Comparison of ENCODE assay signal across 13 mouse cellular contexts in the genomic region with DNA sequence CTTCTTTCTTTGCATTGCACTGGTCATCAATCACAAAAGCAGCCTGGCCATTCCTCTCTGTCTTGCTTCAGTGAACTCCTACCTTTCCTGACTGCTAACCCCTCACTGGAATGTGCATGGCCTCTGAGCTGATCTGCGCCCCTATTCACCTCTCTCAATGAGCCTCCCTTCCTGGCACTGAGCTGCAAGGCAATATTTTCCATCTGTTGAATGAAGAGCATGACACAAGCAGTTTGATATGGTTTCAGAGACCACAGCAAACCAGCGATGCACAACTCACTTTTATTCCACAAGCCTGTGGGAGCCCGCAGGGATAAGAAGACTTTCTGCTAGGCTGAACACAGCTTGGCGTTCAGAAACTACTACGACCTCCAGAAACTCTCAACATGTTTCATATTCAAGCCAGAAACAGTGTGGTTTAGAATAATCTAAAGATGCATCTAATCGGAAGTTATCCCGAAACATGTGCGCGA.
DNase-seq lines count a peak whose midpoint lies in the region; ATAC-seq and TF ChIP-seq lines count a peak whose summit lies in the region.
"Had no signal": no experiment of that assay in that cellular context is flagged by ENCODE, and none has a peak within 500 bp of the region (broad histone marks: within the 10 kb centered on the region; RNA-seq: fewer than 3 reads in every experiment).

No protein-coding gene starts in this region.

- DNase-seq in gastrocnemius, adult 2 months, result no peak
- no peak for DNase-seq in gastrocnemius, postnatal 14 days
- peak; percentile 14 for DNase-seq in kidney, postnatal 10 days
- DNase-seq in kidney, postnatal 36 days, result no peak
- peak; percentile 33 for DNase-seq in embryo, embryonic 9.5 days (ENCODE audit: extremely low spot score)
- peak; percentile 20 for DNase-seq in limb, embryonic 14.5 days (ENCODE audit: low spot score)
- DNase-seq in thymus, postnatal 4 days, result no peak
- DNase-seq in adrenal gland, adult (ENCODE audit: inconsistent age in 2 of 2, low spot score in 1 of 2), result no peak

- H3K4me3 ChIP-seq in gastrocnemius, adult 2 months, result no peak overlapping the region
- no peak overlapping the region for H3K4me3 ChIP-seq in limb, embryonic 14.5 days (replicated peaks; ENCODE audit: low read length)
- H3K4me3 ChIP-seq: heart, embryonic 15.5 days; liver, embryonic 12.5 days; neural tube, embryonic 12.5 days had no signal

- H3K4me1 ChIP-seq in limb, embryonic 14.5 days (ENCODE audit: control insufficient read depth, insufficient read depth, low read length), result 0 out of 2 replicates have a peak, but pooled peaks cover 3% of the 10 kb centered on the region
- H3K4me1 ChIP-seq: heart, embryonic 15.5 days; liver, embryonic 12.5 days had no signal

- no peaks in the 10 kb centered on the region for H3K27me3 ChIP-seq in limb, embryonic 14.5 days (ENCODE audit: control insufficient read depth, insufficient read depth, low read length)
- H3K27me3 ChIP-seq: heart, embryonic 15.5 days; liver, embryonic 12.5 days; neural tube, embryonic 12.5 days had no signal

- 61% methylated on average over 9 of the region's 9 CpGs for WGBS in limb, embryonic 14.5 days

- no peak overlapping the region for H3K9ac ChIP-seq in limb, embryonic 14.5 days (ENCODE audit: low read depth, low read length, severe bottlenecking)
- H3K9ac ChIP-seq: heart, embryonic 15.5 days; liver, embryonic 12.5 days; neural tube, embryonic 12.5 days had no signal

- ATAC-seq in limb, embryonic 14.5 days (ENCODE audit: low FRiP score, low read depth), result no peak
- ATAC-seq: forebrain, embryonic 16.5 days; liver, embryonic 12.5 days had no signal

- H3K36me3 ChIP-seq in limb, embryonic 14.5 days (ENCODE audit: control insufficient read depth, insufficient read depth, low read length), result no peaks in the 10 kb centered on the region
- H3K36me3 ChIP-seq: heart, embryonic 15.5 days; liver, embryonic 12.5 days; neural tube, embryonic 12.5 days had no signal

- H3K9me3 ChIP-seq in limb, embryonic 14.5 days (ENCODE audit: control insufficient read depth, low read length), result no peaks in the 10 kb centered on the region
- H3K9me3 ChIP-seq: heart, embryonic 15.5 days; liver, embryonic 12.5 days; neural tube, embryonic 12.5 days had no signal

- no peak for TF ChIP-seq POLR2A in limb, embryonic 14.5 days (IDR thresholded peaks at IDR 0.05; ENCODE audit: borderline replicate concordance, extremely low read depth, insufficient read depth, insufficient read length)

- peak overlapping the region; percentile 28; the same call in 1 of the 2 replicates for H3K27ac ChIP-seq in gastrocnemius, adult 2 months
- H3K27ac ChIP-seq in limb, embryonic 14.5 days (replicated peaks; ENCODE audit: low read depth, low read length), result no peak overlapping the region
- H3K27ac ChIP-seq: heart, embryonic 15.5 days; liver, embryonic 12.5 days; macrophage; neural tube, embryonic 12.5 days had no signal

- TF ChIP-seq CTCF in gastrocnemius, adult 2 months (IDR thresholded peaks at IDR 0.05), result no peak

- H3K4me2 ChIP-seq in limb, embryonic 14.5 days (replicated peaks; ENCODE audit: low read depth, low read length, severe bottlenecking), result no peak overlapping the region
- H3K4me2 ChIP-seq: heart, embryonic 15.5 days; liver, embryonic 12.5 days; neural tube, embryonic 12.5 days had no signal

- intact Hi-C loops in gastrocnemius, adult 2 months (cut with DNase I), result no loop called here
- intact Hi-C loops in gastrocnemius, postnatal 14 days (cut with DNase I; ENCODE audit: low total_unique reads), result no loop called here

Comparison
In these comparisons a context has a peak if more than half of its experiments do, and no peak if none do; other contexts are left out.
1. DNase-seq: peak in kidney, postnatal 10 days (single experiment), embryo, embryonic 9.5 days (single experiment) and limb, embryonic 14.5 days (single experiment); none in gastrocnemius, adult 2 months (single experiment), gastrocnemius, postnatal 14 days (single experiment), kidney, postnatal 36 days (0 of 2), thymus, postnatal 4 days (single experiment) and adrenal gland, adult (0 of 2).